In genomic region chr16:49852940-49853339, GRCm38 (mm10) we compare ENCODE assay signal across 1 mouse cellular context.
A peak's percentile ranks its signal among the peaks of the same experiment; 100 is the strongest.
TF ChIP-seq lines count a peak whose summit lies in the region.

No protein-coding gene starts in this region.

TF ChIP-seq in MEL, 35 proteins besides CTCF, POLR2A, EP300 and RAD21 (continued from another document):
- TF ChIP-seq HCFC1 (IDR thresholded peaks at IDR 0.05; ENCODE audit: low read depth, low read length), result 0 out of 2 replicates have a peak, but pooled peaks have one; percentile 44
- TF ChIP-seq MAX (IDR thresholded peaks at IDR 0.05; ENCODE audit: low read length), result no peak
- TF ChIP-seq MYB (IDR thresholded peaks at IDR 0.05; ENCODE audit: low read depth, low read length), result no peak
